Mouse (Mus musculus) intestine, embryonic 15.5 days (tissue): ENCODE measurements at regions not wholly inside any gene's neighbourhood (a gene's known extent, or its start where the extent isn't known, plus 50 kb on each side); places are given as distances from the start of the nearest gene placed in this dataset.

Source experiments
- ATAC-seq: fragments of 200-750 bp; cut with Nextera tagmentation; 2 replicates; pipeline ENCODE4 v1.8.0; 2017; ENCODE audit warnings: moderate TSS enrichment, moderate library complexity
- H3K27ac ChIP-seq: fragments of 300-500 bp; sonication (generic); 2 replicates; pipeline ENCODE4 v1.5.1; 2015; ENCODE audit warnings: mild to moderate bottlenecking, inconsistent platforms
- H3K27me3 ChIP-seq: fragments of 300-500 bp; sonication (generic); replicated peaks from 2 replicates; pipeline ENCODE4 v1.6.1; 2015; ENCODE audit warnings: inconsistent platforms
- H3K36me3 ChIP-seq: fragments of 300-500 bp; sonication (generic); 2 replicates; pipeline ENCODE4 v1.6.1; 2015; ENCODE audit warnings: inconsistent platforms
- H3K4me1 ChIP-seq: fragments of 300-500 bp; sonication (generic); replicated peaks from 2 replicates; pipeline ENCODE4 v1.6.1; 2015; ENCODE audit warnings: inconsistent platforms
- H3K4me2 ChIP-seq: fragments of 300-500 bp; sonication (generic); replicated peaks from 2 replicates; pipeline ENCODE4 v1.6.1; 2015; ENCODE audit warnings: mild to moderate bottlenecking, inconsistent platforms
- H3K4me3 ChIP-seq: fragments of 300-500 bp; sonication (generic); replicated peaks from 2 replicates; pipeline ENCODE4 v1.5.1; 2015; ENCODE audit warnings: inconsistent platforms
- H3K9ac ChIP-seq: fragments of 300-500 bp; sonication (generic); 2 replicates; pipeline ENCODE4 v1.6.1; 2015; ENCODE audit warnings: inconsistent platforms
- H3K9me3 ChIP-seq: fragments of 300-500 bp; sonication (generic); 2 replicates; pipeline ENCODE4 v1.6.1; 2016; ENCODE audit warnings: inconsistent platforms
- WGBS: fragments of 180-500 bp; shearing (Covaris S2); methylation state at CpG from one replicate; pipeline ENCODE4 v1.1.7; 2015; 5-methylcytosine and 5-hydroxymethylcytosine counted together

GRCm38 (mm10) chr16:78144146-78144545, 157.1 kb upstream of the Cxadr start:
- no peak overlapping the region for H3K4me3 ChIP-seq
- no peaks in the 10 kb centered on the region for H3K9me3 ChIP-seq
- no peak for ATAC-seq
- H3K9ac ChIP-seq = no peak overlapping the region
- no peaks in the 10 kb centered on the region for H3K4me1 ChIP-seq
- 33% methylated on average over 1 of the region's 1 CpGs for WGBS
- H3K27me3 ChIP-seq = no peaks in the 10 kb centered on the region
- H3K4me2 ChIP-seq = no peak overlapping the region
- no peaks in the 10 kb centered on the region for H3K36me3 ChIP-seq
- H3K27ac ChIP-seq = no peak overlapping the region

- Histone ChIP-seq H3K9me3 (no peaks in the 10 kb centered on the region), H3K4me2 (no peak overlapping the region), H3K4me3 (no peak overlapping the region), H3K27me3 (no peaks in the 10 kb centered on the region), H3K4me1 (no peaks in the 10 kb centered on the region), H3K27ac (no peak overlapping the region), H3K9ac (no peak overlapping the region), H3K36me3 (no peaks in the 10 kb centered on the region)
- no peak for ATAC-seq
- WGBS = 51% methylated on average over 5 of the region's 5 CpGs
These were observed 165.8 kb upstream of the Cxadr start for GRCm38 (mm10) chr16:78135501-78135900.

DNA sequence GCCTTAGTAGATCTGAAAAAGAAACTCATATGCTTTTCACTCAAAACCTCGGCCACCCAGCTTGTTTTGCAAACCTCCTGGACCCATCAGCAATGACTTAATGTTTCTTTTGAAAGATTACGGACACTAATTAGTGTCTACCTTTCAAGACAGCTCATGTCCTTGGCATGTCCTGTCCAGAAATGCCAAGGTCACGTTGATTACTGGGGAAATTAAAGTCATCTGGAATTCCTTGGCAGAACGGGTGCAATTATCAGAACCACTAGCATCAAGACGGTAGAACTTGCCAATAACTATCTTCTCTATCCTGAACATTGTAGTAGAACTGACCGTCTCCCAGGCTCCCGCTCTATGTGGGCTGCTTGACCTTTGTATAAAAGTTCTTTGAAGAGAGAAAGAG, 166.8 kb upstream of the Cxadr start:
- WGBS = 86% methylated on average over 7 of the region's 7 CpGs
- Histone ChIP-seq H3K36me3 (no peaks in the 10 kb centered on the region), H3K9ac (no peak overlapping the region), H3K27ac (no peak overlapping the region), H3K4me3 (no peak overlapping the region), H3K4me2 (no peak overlapping the region), H3K9me3 (no peaks in the 10 kb centered on the region), H3K4me1 (no peaks in the 10 kb centered on the region), H3K27me3 (no peaks in the 10 kb centered on the region)
- no peak for ATAC-seq

DNA sequence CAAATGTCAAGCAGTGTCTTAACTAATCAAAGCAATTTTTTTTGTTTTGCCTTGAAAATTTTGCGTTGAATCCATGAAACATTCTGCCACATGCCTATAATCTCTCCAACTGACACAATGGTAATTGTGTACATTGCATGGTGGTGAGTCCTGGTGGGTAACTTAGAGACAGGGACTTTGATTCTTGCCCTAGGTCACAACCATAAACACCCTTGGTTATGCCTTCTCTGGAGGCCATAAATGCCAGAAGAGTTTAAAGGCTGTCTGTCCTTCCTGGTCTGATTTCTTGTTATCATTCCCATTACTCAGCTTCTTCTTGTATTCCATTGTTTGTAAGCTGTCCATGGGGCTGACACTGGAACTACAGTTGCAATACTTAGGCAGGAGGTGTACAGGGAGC, 179.6 kb upstream of the Cxadr start:
- no peak overlapping the region for H3K4me3 ChIP-seq
- no peaks in the 10 kb centered on the region for H3K27me3 ChIP-seq
- H3K9ac ChIP-seq = no peak overlapping the region
- WGBS = 78% methylated on average over 1 of the region's 1 CpGs
- ATAC-seq = peak; percentile 93
- no peak overlapping the region for H3K27ac ChIP-seq
- H3K4me1 ChIP-seq = no peaks in the 10 kb centered on the region
- H3K9me3 ChIP-seq = no peaks in the 10 kb centered on the region
- no peak overlapping the region for H3K4me2 ChIP-seq
- no peaks in the 10 kb centered on the region for H3K36me3 ChIP-seq

DNA sequence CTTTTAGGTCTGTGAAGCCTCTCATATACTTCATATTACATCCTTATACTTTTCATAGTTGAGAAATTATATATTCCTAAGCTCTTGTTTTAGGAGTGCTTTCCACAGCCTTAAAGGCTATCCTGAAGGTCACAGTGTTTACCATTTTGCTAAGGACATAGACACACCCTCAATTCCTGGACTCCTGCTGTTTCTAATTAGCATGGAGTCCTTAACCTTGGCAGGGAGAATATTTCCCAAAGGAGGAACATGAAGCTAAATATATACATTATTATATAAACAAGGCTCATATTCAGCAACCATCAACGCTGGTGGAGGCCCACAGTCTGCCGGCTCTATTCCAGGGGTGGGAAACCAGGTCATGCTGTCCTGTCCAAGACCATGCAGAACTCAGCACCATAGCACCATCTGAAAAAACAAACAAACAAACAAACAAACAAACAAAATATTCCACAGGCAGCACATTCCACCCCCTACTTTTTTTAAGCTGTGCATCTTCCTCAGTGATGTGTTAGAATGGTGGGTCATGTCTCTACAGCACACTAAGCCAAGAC, 180.9 kb upstream of the Cxadr start:
- 56% methylated on average over 2 of the region's 2 CpGs for WGBS
- ATAC-seq = no peak
- Histone ChIP-seq H3K9me3 (no peaks in the 10 kb centered on the region), H3K27ac (no peak overlapping the region), H3K4me3 (no peak overlapping the region), H3K4me2 (no peak overlapping the region), H3K27me3 (no peaks in the 10 kb centered on the region), H3K9ac (no peak overlapping the region), H3K36me3 (no peaks in the 10 kb centered on the region), H3K4me1 (no peaks in the 10 kb centered on the region)

DNA sequence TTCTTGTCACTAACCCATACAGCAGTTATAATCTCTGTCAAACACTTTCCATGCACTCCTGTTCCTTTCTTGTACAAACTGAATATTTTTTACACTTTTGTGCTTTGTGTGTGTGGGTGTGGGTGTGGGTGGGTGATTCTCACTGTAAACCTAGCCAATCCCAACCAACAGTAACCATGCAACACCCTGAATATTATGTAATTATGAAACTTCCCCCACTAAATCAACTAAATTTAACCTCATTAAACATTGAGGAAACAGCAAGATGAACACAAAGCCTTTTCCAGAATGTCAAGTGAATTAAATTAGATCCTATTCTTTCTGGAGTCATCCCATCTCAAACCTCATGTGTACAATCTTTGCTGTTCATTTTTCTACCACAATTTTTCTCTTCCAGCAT, 197.0 kb upstream of the Cxadr start:
- ATAC-seq = no peak
- H3K9ac ChIP-seq = no peak overlapping the region
- H3K9me3 ChIP-seq = no peaks in the 10 kb centered on the region
- H3K27me3 ChIP-seq = no peaks in the 10 kb centered on the region
- no peaks in the 10 kb centered on the region for H3K36me3 ChIP-seq
- H3K27ac ChIP-seq = no peak overlapping the region
- no peak overlapping the region for H3K4me3 ChIP-seq
- no peaks in the 10 kb centered on the region for H3K4me1 ChIP-seq
- no peak overlapping the region for H3K4me2 ChIP-seq

DNA sequence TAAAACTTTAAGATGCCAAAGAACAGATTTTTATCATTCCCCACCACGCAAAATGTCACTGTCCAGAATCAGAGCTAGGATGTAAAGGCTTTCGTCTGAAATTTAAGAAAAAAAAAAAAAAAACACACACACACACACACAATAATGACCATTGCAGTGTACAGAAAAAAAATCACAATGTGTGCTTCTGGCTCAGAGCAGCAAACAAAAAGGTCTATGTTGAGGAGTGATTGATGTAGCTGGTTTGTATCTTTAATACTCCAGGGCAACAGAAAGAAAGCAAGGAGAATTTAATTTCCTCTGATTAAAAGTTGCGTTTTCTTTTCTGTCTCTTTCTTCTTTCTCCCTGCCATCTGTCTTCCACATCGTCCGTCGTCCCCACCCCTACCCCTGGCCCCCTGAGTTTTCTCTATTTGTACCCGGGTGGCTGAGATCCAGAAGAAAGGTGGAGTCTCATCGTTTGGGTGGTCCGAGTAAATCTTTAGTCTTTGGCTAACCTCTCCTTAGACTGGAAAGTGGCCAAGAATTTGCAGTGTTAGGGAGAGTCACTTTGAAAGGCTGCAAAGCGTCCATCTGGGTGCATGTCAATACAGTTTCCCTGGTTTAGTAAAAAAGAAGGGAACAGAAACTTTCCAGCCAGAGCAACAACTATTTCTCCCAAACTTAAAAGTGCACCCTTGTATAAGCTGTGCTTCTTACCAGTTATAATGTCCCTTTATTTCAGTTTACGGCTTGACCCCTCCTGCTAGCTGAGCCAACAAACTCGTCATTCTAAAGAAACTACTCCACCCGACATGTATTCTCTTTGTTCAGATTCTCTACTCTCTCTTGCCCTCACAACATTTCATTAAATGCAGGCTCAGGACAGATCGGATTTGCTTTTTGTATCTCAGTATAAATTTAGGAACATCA, 199.6 kb upstream of the Cxadr start:
- H3K27ac ChIP-seq = no peak overlapping the region
- peak overlapping the region; percentile 37; the same call in 1 of the 2 replicates for H3K4me2 ChIP-seq
- H3K27me3 ChIP-seq = no peaks in the 10 kb centered on the region
- ATAC-seq = peak; percentile 56; the same call in 1 of the 2 replicates
- H3K36me3 ChIP-seq = no peaks in the 10 kb centered on the region
- no peak overlapping the region for H3K9ac ChIP-seq
- no peaks in the 10 kb centered on the region for H3K4me1 ChIP-seq
- 33% methylated on average over 14 of the region's 14 CpGs for WGBS
- H3K9me3 ChIP-seq = no peaks in the 10 kb centered on the region
- H3K4me3 ChIP-seq = no peak overlapping the region

DNA sequence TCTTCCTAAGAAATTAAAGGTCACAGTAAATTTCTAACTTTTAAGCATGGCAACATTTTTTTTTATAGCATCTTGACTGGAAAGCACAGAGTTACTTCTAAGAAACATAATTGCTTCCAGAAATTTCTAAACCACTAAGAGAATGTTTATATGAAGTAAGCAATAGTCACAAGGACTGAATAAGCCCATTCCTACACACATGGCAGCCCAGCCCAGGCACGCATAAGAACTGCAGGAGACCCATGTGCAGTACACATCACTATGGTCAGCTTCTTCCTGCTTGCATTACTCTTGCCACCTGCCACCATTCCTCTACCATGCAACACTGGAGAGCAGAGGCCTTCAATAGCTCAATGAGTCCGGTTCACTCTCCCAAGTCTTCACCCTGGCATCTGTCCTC, 201.4 kb upstream of the Cxadr start:
- Histone ChIP-seq H3K27me3 (no peaks in the 10 kb centered on the region), H3K36me3 (no peaks in the 10 kb centered on the region), H3K27ac (no peak overlapping the region), H3K4me3 (no peak overlapping the region), H3K9me3 (no peaks in the 10 kb centered on the region), H3K9ac (no peak overlapping the region), H3K4me1 (no peaks in the 10 kb centered on the region), H3K4me2 (no peak overlapping the region)
- WGBS = 88% methylated on average over 2 of the region's 2 CpGs
- no peak for ATAC-seq

DNA sequence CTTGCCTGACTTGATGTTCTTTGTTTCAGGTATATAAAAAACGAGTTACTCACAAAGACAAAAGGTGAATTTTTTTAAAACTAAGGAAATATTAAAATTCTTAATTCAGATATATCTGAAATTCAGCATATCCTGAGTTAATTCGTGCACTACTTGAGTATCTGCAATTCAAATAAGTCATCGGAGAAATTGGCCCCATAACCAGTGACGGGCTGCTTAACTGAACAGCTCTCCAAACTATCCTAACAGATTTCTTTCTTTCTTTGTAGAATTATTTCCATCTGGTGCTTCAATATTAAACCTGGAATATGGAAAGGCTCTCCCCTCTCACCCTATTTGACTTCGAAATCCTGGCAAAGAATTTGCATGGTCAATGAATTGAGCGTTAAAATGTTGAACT, 202.2 kb upstream of the Cxadr start:
- Histone ChIP-seq H3K9me3 (no peaks in the 10 kb centered on the region), H3K9ac (no peak overlapping the region), H3K27ac (no peak overlapping the region), H3K4me3 (no peak overlapping the region), H3K4me2 (no peak overlapping the region), H3K27me3 (no peaks in the 10 kb centered on the region), H3K36me3 (no peaks in the 10 kb centered on the region), H3K4me1 (no peaks in the 10 kb centered on the region)
- WGBS = 76% methylated on average over 6 of the region's 6 CpGs
- no peak for ATAC-seq

GRCm38 (mm10) chr16:78098555-78098954, 202.7 kb upstream of the Cxadr start:
- no peak overlapping the region for H3K4me3 ChIP-seq
- no peaks in the 10 kb centered on the region for H3K27me3 ChIP-seq
- H3K9ac ChIP-seq = no peak overlapping the region
- no peaks in the 10 kb centered on the region for H3K36me3 ChIP-seq
- no peak overlapping the region for H3K27ac ChIP-seq
- no peaks in the 10 kb centered on the region for H3K9me3 ChIP-seq
- no peak overlapping the region for H3K4me2 ChIP-seq
- no peaks in the 10 kb centered on the region for H3K4me1 ChIP-seq
- 85% methylated on average over 6 of the region's 6 CpGs for WGBS
- no peak for ATAC-seq

DNA sequence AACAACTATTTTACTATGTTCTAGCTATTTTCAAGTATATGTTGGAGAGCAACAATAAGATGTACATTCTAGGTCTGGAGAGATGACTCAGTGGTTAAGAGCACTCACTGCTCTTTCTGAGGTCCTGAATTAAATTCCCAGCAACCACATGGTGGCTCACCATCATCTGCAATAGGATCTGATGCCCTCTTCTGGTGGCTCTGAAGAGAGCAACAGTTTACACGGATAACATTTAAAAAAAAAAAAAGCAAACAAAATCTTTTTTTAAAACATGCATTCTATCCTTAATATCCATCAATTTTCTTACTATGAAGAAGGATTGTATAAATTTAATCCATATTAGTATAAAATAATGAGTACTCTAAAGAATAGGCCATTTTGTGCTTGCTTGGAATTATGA, 204.7 kb upstream of the Cxadr start:
- no peaks in the 10 kb centered on the region for H3K4me1 ChIP-seq
- H3K9me3 ChIP-seq = no peaks in the 10 kb centered on the region
- no peak for ATAC-seq
- H3K4me2 ChIP-seq = no peak overlapping the region
- 57% methylated on average over 1 of the region's 1 CpGs for WGBS
- no peaks in the 10 kb centered on the region for H3K36me3 ChIP-seq
- H3K9ac ChIP-seq = no peak overlapping the region
- H3K27me3 ChIP-seq = no peaks in the 10 kb centered on the region
- no peak overlapping the region for H3K4me3 ChIP-seq
- no peak overlapping the region for H3K27ac ChIP-seq

DNA sequence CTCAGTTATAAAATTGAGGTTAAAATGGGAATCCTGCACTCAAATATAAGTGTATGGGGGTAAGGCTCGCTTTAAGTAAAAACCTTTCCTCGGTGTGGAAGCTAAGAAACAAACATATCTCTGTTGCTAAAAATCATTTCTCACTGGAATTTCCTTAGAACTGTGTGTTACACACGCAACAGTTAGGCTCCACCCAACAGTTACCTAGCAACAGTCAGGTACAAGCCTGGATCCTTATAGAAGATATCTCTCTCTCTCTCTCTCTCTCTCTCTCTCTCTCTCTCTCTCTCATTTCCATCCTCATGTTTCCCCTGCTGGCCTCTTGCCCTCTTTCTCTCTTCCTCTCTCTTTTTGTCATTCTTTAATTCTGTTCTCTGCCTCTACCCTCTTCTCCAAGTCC, 211.1 kb upstream of the Cxadr start:
- no peak for ATAC-seq
- Histone ChIP-seq H3K9ac (no peak overlapping the region), H3K4me2 (no peak overlapping the region), H3K9me3 (no peaks in the 10 kb centered on the region), H3K27ac (no peak overlapping the region), H3K4me1 (no peaks in the 10 kb centered on the region), H3K27me3 (no peaks in the 10 kb centered on the region), H3K4me3 (no peak overlapping the region), H3K36me3 (no peaks in the 10 kb centered on the region)
- WGBS = 83% methylated on average over 3 of the region's 3 CpGs

DNA sequence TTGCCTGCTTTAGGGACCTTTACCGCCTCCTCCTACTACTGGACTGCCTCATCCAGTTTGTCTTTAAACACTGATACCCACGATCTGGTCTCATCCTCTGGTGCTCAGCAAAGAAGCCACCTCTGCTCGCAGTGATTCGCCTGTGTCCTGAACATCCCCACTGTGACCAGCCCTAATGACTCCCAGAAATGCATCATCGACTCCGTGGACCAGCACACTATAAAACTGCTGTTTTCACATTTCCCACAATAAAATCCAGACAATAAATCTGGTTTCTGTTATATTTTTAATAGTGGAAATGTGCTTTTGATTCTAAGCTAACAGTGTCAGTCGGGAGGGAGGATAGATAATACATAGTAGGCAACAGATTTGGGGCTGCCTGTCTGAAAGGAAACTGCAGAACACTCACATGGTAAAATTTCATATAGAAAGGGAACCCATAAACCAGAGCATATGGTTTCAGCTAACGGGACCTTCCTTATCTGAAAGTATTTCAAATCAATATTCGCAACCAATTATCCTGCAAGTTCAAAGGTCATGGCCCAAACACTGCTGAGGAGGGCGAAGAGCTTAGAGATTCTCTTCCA, 233.7 kb upstream of the Cxadr start:
- no peaks in the 10 kb centered on the region for H3K9me3 ChIP-seq

More for the DNA sequence above, 233.7 kb upstream of the Cxadr start:
- Histone ChIP-seq H3K4me2 (no peak overlapping the region), H3K9ac (no peak overlapping the region), H3K36me3 (no peaks in the 10 kb centered on the region), H3K27ac (no peak overlapping the region), H3K27me3 (no peaks in the 10 kb centered on the region), H3K4me1 (no peaks in the 10 kb centered on the region), H3K4me3 (no peak overlapping the region)
- WGBS = 78% methylated on average over 10 of the region's 10 CpGs
- ATAC-seq = no peak
